Mouse (Mus musculus): ENCODE results near the gene Arhgef26.

The Arhgef26 gene

DNA sequence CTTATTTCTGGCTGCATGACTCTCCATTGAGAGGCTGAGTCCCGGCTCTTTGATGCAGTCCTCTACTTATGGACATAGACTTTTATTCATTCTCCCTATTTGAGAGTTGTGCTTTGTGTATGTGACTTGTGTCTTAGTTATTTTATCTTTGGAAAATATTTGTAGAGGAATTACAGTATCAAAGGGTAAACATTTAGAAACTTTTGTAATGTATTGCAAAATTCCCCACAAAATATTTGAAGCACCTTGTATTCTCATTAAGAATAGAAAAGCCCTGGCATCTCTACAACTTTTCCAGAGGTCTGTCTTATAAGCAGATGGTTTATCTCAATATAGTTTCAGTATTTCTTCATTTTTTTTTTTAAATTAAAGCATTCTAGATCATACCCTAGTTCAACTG, 44.7 kb downstream of the Arhgef26 start:
- no peak for DNase-seq (ENCODE audit: low read depth, low spot score)

DNA sequence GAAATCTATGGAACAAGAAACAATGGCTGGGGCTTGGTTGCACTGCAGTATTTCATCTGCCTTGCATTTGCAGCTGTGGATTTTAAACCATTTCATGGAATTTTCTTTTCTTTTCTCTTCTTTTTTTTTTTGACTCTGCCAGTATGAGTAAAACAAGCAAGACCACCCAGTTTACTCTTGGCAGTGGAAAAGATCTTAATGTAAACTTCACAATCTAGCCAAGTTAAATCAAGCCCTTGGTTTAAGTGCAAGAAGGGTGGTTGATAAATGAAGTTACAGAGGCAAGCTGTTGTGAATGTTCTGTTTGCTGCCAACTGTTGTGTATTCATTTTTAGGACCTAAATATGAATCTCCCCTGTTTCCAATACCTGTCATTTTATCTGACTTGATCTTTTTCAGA, 54.5 kb downstream of the Arhgef26 start:
- DNase-seq (ENCODE audit: low read depth, low spot score): no peak

DNA sequence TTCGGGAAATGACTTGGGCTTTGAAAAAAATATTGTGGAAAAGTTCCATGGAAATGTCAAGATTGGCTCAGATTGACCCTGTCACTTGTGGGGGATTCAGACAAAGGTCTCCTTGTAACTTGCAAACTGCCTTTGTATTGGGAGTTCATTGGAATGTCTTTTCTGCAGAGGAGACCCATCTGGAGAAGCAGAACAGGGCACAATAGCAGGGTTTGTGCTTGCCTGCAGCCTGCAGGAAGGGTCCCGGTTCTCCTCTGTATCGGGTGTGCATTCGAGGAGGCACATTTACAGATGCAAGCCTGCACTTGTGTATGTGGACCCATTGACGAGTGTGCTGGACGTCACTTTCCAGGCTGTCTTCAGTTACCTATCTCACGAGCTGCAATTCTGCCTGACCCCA, 56.1 kb downstream of the Arhgef26 start:
- DNase-seq (ENCODE audit: low read depth, low spot score): no peak

DNA sequence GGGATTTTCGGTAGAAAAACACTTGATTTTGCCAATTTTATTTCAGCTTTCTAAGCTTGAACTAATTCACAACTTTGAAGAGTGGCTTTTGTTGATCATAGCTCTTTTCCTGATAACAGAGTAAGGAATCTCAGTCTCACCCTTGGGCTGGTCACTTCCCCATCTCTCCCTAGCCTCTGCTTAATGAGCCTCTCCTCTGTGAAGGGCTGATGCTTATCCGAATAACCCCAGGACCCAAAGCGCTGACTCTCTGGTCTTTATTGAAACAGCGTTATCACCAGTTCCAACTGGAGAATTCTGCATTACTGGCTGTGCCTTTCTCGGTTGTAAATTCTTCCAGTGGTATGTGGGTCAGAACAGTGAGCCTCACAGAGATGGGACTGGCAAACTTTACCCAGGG, 57.2 kb downstream of the Arhgef26 start:
- no peak for DNase-seq (ENCODE audit: low read depth, low spot score)

DNA sequence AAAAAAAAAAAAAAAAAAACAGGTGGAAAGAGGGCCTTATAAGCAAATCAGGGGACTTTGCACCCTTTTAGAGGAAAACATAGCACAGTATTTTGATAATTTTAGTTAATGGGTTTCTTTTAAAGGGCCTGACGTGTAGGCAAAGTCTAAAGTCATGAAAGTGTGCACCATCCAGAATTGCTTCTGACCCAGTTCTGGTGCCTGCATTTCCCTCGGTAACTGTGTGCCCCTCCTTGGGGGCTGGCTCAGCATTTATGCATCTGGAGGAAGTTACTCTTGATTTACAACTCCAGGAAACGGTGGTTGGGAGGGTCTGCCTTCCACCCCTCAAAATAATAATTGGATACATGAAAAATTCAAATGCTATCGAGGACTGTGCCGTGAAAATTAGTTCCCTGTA, 58.0 kb downstream of the Arhgef26 start:
- no peak for DNase-seq (ENCODE audit: low read depth, low spot score)

DNA sequence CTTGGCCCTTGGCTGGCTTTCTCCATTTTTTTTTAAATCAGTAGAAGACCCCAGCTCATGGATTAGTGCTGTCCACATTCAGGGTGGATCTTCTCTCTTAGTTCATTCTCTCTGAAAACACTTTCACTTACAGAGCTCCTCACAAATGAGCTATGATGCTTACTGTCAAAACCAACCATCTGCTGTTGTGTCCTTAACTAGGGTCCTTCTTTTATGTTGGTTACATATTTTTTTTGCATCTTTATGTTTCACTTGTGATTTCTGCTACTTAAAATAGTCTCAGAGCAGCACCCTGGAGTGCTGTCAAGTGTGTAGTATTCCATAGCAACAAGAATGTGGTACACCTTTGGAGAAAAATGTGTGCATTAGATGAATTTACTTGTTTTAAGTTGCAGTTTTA, 60.0 kb downstream of the Arhgef26 start:
- DNase-seq (ENCODE audit: low read depth, low spot score): no peak

DNA sequence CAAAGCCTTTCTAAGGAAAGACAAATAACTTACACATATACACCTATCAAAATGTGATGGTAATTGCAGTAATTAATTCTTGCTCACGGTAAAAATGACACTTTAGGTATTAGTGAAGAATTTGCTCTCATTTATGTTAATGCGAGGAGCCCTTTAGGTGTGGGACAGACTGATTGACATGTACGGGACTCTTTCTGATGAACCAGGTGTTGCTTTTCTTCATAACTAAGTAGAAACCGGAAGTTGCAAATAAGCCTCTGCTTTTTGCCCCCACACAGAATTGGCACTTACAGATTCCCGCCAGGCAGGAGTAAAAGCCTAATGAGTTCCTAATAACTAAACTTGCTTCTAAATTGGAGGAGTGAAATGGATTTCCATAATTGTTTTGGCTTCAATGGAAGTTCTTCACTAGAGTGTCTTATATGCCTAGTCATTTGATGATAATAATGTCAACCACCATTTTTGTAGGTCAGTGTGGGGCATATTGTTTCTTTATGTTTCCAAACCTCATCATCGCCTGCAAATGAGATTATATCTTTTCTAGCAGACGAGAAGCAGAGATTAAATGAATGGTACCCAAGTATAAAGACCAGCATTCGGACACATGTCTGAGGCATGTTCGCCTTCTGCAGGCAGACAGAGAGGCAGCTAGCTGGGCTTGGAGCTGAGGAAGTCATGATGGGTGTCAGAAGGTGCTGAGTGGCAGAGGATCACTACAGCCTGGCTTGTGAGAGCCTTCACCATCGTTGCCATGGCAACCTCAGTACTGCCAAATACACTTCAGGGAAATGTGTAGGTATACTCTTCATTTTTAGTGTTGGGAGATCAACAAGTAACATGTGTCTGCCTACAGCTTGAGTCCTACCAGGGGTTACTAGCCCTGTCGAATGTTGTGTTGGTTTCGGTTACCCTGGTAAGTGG, 61.9 kb downstream of the Arhgef26 start:
- no peak for DNase-seq (ENCODE audit: low read depth, low spot score)

DNA sequence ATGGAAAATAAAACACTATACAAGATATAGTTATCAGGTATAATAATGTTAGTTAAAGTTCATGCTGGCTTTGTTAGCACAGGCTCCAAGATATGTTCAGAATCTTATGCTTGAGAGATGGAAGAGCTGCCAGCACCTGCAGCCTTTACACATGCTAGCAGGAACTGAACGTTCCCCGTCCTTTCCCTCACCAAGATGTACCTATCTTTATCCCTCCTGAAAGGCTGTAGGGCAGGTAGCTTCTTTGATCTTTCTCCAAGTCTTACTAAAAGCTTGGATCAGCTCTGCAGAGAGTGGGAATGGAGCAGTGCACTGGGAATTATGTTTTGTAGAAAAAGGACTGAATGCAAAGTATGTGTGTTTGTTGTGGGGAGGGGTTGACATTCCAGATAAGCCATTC, 64.3 kb downstream of the Arhgef26 start:
- DNase-seq (ENCODE audit: low read depth, low spot score): no peak

DNA sequence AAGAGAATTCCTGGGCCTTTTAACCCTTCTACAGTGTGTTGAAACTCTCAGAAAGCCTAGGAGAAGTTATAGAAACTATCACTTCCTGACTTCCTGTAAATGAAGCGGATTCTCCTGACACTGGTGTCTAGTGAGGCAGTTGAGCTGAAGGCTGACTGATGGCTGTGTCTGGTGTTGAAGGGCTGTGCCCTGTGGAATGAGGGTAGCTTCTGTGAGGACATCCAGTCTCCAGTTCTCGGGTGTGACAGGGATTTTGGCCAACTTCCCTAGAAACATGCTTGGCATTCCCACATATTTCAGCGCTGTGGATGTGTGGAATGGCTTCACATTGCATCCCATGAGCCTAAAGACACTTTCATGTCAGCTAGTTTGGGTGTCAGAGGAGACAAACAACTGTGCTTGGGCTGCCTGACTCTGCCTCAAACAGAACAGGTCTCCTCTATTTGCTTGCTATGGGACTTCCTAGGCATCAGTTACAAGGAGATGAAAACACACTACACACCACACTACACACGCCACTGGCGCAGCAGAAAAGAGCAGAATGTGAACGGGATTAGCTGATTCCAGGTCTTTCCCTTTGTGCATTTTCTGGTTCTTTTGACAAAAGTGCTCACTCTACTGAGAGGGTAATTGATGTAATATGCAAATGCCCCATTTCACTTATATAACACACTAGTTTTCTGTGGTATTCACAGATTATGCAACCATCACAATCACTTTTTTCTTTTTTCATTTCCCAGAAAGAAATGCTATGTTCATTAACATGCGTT, 66.5 kb downstream of the Arhgef26 start:
- no peak for DNase-seq (ENCODE audit: low read depth, low spot score)

DNA sequence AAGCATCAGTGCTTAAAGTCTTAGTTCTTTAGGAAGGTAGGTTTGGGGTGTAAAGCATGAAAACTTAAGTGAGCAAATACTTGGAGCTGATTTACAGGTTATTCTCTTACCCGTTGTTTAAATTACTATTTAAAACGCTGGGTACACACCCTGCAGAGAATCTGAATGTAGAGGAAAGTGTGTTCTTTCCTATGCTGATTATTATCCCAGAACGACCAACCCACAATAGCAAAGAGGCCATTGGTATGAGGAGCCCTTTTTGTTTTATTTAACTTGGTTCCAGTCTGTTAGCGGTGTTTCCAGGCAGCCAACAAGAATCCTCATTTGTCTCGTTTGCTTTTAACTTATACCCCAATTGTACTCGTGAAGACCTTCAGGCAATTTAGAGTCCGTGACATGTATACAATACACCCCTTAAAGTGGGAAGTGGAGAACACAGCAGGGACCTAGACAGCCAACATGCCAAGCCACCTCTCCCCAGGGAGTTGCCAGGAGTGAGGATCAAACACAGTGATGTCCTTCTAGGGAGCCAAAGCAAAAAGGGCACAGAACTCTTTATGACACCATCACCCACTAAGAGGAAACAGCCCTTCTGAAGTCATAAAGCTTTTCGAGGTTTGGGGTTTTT, 71.5 kb downstream of the Arhgef26 start:
- DNase-seq (ENCODE audit: low read depth, low spot score): no peak

DNA sequence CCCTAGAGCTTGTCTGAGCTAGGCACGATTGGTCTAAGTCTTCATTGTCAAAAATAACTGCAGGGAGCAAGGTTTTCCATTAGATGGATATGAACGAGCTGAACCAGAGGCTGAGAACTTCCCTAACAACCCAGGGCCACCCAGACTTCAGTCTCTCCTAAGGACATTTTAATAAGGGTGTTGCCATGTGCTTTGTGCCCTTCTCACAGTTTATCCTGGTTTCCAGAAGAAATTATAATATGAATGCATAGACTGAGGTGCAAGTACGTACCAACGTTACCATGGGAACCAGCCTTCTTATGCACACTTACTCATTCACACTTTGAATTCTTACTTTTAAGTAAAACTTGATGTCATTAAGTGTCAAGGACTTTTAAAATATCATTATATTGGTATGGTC, 72.3 kb downstream of the Arhgef26 start:
- DNase-seq (ENCODE audit: low read depth, low spot score): no peak

DNA sequence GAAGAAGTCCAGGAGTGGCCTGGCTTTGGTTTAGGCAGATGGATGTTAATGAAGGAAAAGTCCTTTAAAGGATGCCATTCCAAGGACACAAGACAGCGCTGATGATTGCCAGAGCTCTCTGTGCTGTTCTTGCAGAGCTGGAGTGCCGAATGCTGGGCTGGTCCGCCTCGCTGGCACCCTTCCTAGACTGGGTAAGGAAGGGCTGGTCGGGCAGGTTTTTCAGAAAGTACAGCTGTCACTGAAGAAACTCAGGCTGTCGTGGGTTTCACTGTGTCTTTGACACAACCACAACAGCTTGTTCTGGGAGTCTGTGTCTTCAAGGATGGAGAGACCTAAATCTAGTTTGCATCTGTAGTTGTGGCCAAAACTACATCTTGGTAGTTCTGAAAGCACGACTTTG, 74.6 kb downstream of the Arhgef26 start:
- no peak for DNase-seq (ENCODE audit: low read depth, low spot score)

DNA sequence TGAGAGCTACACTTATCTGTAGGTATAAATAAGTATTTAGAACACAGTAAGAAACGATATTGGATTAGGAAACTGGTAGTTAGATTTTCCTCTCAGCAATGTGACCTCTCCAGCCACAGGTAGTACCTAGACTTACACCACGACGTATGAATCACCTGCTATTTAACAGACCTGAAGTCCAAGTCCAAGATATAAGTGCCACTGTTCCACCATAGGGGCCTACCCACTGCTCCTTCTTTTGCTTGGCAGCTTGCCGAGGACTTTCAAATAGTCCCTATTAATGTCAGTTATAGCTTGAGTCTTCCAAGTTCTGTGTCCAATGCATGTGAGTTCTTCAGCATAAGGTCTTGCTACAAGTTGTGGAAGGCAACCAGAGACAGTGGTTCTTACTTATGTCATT, 76.8 kb downstream of the Arhgef26 start:
- no peak for DNase-seq (ENCODE audit: low read depth, low spot score)

DNA sequence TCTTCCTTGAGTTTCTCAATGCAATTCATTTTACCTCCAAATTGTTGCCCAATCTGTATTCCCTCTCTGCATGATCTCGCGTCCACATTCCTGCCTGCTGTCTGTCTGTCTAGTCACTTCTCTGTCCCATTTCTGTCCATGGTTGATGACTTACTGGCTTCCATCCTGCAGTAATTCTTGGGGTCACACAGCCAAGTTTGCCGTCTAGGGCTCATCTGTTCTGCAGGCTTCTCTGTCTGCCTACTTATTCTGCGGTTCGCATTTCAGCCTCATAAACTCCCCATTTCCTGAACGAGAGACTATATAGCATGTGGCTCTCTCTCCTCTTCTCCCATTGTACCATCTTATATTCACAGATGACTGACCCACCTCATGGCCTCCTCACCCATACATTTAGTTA, 79.3 kb downstream of the Arhgef26 start:
- DNase-seq (ENCODE audit: low read depth, low spot score): no peak

DNA sequence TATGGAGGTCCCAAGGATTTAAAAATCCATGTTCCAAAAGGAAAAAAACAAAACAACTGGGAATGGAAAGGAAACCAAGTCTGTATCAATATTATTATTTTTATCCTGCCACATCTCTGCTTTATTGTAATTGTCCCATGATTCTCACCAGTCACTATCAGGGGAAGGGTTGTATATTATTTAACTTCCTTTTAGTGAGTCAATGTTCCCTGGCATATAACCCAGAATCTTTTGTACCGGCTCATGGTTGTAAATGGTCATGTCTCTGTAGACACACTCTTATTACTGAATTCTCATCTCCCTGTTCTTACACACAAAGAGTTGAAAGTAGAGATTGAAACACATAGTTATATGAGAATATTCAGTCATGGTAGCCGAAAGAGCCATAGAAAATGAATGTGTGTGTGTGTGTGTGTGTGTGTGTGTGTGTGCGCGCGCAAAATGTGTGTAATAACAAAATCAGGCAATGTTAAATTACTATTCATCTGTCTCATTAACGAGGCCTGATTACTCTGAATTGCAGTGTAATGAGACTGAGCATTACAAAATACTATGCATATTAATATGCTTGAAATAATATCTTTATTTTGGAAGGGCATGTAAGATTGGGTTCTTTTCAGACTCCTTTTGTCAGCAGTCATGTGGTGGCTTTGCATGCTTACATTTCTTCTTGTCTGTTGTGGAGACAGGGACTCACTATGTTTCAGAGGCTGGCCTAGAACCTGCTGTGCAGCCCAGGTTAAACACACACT, 80.4 kb downstream of the Arhgef26 start:
- no peak for DNase-seq (ENCODE audit: low read depth, low spot score)

DNA sequence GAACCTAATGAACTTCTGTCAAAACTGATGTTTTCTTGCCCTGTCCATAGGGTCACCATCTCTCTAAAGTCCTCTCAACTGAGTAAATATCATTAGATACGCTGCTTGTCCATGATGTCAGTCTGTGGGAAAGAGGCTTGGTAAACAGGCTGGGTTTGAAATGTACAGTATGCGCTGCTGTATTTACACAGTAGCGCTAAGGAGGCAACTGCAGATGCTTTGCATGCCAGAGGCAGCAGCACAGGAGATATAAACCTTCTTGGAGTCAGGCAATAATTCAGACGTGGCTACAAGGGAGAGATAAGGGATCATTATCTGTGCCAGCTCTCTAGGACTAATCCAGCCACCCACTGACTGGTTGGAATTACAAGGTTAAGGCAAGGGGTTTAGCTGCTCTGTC, 95.5 kb downstream of the Arhgef26 start:
- no peak for DNase-seq (ENCODE audit: low read depth, low spot score)

DNA sequence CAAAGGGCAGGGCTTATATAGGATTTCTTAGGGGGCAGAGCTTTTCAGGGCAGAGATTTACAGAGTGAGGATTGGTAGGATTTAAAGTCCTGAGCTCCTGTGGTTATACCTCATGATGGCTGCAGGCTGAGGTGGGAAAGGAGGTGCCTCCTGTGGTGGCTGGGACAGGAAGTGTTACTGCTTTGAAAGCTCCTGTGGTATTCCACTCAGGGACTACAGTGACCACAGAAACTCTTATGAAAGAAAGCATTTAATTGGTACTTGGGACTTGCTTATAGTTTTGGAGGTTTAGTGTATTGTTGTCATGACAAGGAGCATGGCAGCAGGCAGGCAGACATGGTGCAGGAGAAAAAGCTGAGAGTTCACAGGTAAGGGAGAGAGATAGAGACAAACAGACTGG, 97.8 kb downstream of the Arhgef26 start:
- DNase-seq (ENCODE audit: low read depth, low spot score): no peak

DNA sequence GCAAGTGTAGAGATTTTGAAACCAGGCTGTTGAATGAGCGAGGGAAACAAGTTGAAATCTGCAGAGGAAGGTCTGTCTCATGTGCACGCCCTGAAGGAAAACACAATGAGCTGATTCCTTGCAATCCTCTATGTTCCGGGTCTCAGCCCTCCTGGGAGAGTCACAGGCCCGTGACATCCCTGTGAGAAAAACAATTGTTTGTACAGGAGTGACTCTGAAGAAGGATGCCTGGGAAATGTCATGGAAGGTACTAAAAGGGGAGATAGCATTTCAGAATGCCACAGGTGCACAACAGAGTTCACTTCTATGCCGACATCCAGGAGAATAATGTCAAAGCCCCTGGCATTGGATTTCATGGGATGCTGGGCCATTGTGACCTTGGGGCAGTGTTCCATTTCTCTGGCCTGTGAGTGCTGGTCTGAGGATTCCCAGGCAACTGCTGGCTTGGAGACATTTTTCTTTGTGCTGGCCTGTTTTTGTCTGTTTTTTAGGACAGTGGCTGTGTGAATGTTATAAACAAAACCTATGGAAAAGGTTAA, 102.4 kb downstream of the Arhgef26 start:
- DNase-seq (ENCODE audit: low read depth, low spot score): no peak

DNA sequence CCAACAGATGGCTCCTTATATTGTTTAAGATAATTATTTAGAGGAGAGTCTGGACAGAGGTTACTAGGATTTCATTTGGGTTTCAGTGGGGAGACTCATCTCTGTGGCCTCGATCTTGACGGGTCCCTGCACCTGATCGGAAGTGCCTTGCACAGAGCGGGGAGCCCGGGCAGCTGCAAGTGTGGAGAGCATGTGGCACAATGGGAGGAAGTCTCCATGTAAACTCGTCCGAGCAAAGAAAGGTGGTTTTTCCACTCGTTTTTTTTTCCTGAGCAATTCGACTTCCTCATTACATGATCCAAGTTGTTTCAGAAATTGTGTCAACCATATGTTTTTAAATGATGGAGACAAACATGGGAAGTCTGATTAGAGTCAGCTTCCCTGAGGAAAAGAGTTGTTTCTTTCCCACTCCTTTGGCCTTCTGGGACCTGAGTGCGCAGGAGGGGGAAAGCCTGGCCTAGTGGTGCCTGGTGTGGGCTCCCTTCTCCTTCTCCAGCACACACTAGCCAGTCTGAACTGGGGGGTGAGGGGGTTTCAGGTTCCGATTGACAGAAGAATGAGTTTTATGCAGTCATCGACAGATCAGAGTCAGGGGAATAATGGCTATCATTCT, 105.5 kb downstream of the Arhgef26 start:
- DNase-seq (ENCODE audit: low read depth, low spot score): no peak

DNA sequence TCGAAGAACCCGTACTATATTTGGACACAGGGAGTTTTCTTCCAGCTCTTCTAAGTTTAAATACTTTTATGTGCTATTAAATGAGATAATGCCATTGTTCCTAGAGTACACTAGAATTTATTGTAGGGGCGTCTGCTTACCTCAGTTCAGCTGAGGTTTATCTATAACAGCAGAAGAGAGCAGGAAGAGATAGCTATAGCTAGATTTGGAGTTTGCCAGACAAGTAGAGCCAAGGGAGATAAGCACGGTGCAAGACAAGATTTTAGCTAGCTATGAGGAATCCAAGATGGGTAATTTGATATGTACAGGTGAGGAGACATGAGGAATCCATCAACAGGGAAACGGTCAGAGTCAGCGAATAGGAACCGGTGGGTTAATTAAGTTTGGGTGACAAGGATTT, 108.1 kb downstream of the Arhgef26 start:
- no peak for DNase-seq (ENCODE audit: low read depth, low spot score)

DNA sequence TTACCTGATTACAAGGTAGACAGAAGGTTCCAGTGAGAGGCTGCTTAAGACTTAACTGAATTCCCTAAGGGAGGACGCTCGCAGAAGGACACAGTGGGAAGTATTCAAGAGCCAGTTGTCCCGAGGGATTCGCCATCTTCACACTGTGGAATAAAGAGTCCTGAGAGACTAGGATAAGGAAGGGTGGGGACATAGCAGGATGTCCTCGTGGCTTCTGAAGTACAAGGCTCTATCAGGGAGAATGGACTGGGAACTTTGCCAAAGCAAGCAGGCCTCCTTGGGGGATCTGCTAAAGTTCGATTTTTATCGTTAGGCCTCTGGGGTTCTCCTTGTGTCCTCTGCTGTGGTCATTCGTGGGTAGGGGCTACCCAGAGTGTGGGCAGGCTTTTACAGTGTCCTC, 109.0 kb downstream of the Arhgef26 start:
- no peak for DNase-seq (ENCODE audit: low read depth, low spot score)
